Mouse (Mus musculus) lung, embryonic 14.5 days (tissue): ENCODE measurements around the gene Dusp7. TPM values are rescaled to one million over a fixed set of nuclear protein-coding genes. Genes with fewer than 3 reads are reported as not detected.
A peak's percentile ranks its signal among the peaks of the same experiment; 100 is the strongest.

ENCODE experiments used
- ATAC-seq: fragments of 200-750 bp; cut with Nextera tagmentation; 2 replicates; pipeline ENCODE4 v1.8.0; 2017; ENCODE audit warnings: mild to moderate bottlenecking, moderate TSS enrichment, moderate library complexity; ENCODE audit not compliant: insufficient read depth
- DNase-seq: peaks from one replicate; pipeline ENCODE4 v3.0.0-alpha.2; 2015
- H3K27ac ChIP-seq: fragments of 300-500 bp; sonication (generic); 2 replicates; pipeline ENCODE4 v1.5.1; 2014; ENCODE audit warnings: low read depth, mild to moderate bottlenecking, moderate library complexity
- H3K27me3 ChIP-seq: fragments of 300-500 bp; sonication (generic); 2 replicates; pipeline ENCODE4 v1.6.1; 2014; ENCODE audit warnings: low read length, control low read depth; ENCODE audit not compliant: insufficient read depth
- H3K36me3 ChIP-seq: fragments of 300-500 bp; sonication (generic); 2 replicates; pipeline ENCODE4 v1.6.1; 2014; ENCODE audit warnings: control low read depth; ENCODE audit not compliant: insufficient read depth
- H3K4me1 ChIP-seq: fragments of 300-500 bp; sonication (generic); 2 replicates; pipeline ENCODE4 v1.6.1; 2014; ENCODE audit warnings: antibody characterized with exemption, control low read depth; ENCODE audit not compliant: insufficient read depth
- H3K4me2 ChIP-seq: fragments of 300-500 bp; sonication (generic); 2 replicates; pipeline ENCODE4 v1.6.1; 2014; ENCODE audit warnings: mild to moderate bottlenecking
- H3K4me3 ChIP-seq: fragments of 300-500 bp; sonication (generic); 2 replicates; pipeline ENCODE4 v1.5.1; 2014; ENCODE audit warnings: low read depth, low read length
- H3K9ac ChIP-seq: fragments of 300-500 bp; sonication (generic); 2 replicates; pipeline ENCODE4 v1.6.1; 2014
- H3K9me3 ChIP-seq: fragments of 300-500 bp; sonication (generic); 2 replicates; pipeline ENCODE4 v1.6.1; 2016; ENCODE audit warnings: low read depth, low read length, control low read depth
- CTCF ChIP-seq: IDR thresholded peaks from 2 replicates; pipeline ENCODE4 v1.5.1; 2016; ENCODE audit warnings: antibody characterized with exemption, low read depth
- WGBS: fragments of 180-500 bp; shearing (Covaris S2); extraction: QIAGEN DNeasy Blood & Tissue Kit; methylation state at CpG from one replicate; pipeline ENCODE4 v1.1.7; 2014; 5-methylcytosine and 5-hydroxymethylcytosine counted together
- polyA plus RNA-seq: library from polyadenylated mRNA; unstranded; fragments of >200 nt; fragmentation: Nextera tagmentation; extraction: Ambion mirVana; gene quantifications from 2 replicates; pipeline ENCODE4 v1.2.1, GENCODE M21; 2014

The Dusp7 gene
- polyA plus RNA-seq, 1 experiment from 2014 or later = 27.3 TPM

- Histone ChIP-seq H3K4me3 (peak overlapping the region; percentile 85), H3K4me2 (peak overlapping the region; percentile 99), H3K27me3 (no peaks in the 10 kb centered on the region), H3K27ac (peak overlapping the region; percentile 95; the same call in 1 of the 2 replicates), H3K9ac (peak overlapping the region; percentile 87), H3K36me3 (peaks cover 42% of the 10 kb centered on the region), H3K4me1 (peaks cover 22% of the 10 kb centered on the region), H3K9me3 (no peaks in the 10 kb centered on the region)
- no peak for TF ChIP-seq CTCF
- DNase-seq (no peak), ATAC-seq (no peak)
- 6% methylated on average over 11 of the region's 11 CpGs for WGBS
These were observed 1.5 kb downstream of the Dusp7 start for GRCm38 (mm10) chr9:106369801-106370485.

DNA sequence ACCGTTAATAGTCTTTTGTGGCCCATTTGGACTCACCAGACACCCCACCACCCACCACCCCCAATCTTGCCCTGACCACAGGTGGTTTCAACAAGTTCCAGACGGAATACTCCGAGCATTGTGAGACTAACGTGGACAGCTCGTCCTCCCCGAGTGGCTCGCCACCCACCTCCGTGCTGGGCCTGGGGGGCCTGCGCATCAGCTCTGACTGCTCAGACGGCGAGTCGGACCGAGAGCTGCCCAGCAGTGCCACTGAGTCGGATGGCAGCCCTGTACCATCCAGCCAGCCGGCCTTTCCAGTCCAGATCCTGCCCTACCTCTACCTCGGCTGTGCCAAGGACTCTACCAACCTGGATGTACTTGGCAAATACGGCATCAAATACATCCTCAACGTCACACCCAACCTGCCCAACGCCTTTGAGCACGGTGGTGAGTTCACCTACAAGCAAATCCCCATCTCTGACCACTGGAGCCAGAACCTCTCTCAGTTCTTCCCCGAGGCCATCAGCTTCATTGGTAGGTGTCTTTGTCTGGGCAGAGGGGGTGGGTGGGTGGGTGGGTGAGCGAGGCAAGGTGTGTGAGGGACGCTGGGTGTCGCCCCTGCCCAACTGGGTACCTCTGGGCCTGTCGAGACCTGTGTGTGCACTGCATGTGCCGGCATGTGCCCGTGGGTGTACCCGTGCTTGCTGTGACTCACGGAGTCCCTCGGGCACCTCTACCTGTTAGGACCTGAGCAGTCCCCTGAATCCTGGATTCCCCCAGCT, 2.4 kb downstream of the Dusp7 start:
- H3K36me3 ChIP-seq = peaks cover 49% of the 10 kb centered on the region
- DNase-seq (no peak), ATAC-seq (no peak)
- no peaks in the 10 kb centered on the region for H3K9me3 ChIP-seq
- WGBS = 76% methylated on average over 30 of the region's 30 CpGs
- H3K4me1 ChIP-seq = peaks cover 22% of the 10 kb centered on the region
- no peak for TF ChIP-seq CTCF
- H3K4me3 ChIP-seq = peak overlapping the region; percentile 85
- H3K27me3 ChIP-seq = no peaks in the 10 kb centered on the region
- peak overlapping the region; percentile 59 for H3K27ac ChIP-seq
- H3K9ac ChIP-seq = peak overlapping the region; percentile 34; the same call in 1 of the 2 replicates
- peak overlapping the region; percentile 99 for H3K4me2 ChIP-seq

GRCm38 (mm10) chr9:106371384-106371671, 2.9 kb downstream of the Dusp7 start:
- Histone ChIP-seq H3K9me3 (no peaks in the 10 kb centered on the region), H3K4me1 (peaks cover 20% of the 10 kb centered on the region), H3K4me2 (peak overlapping the region; percentile 99), H3K36me3 (peaks cover 50% of the 10 kb centered on the region), H3K4me3 (peak overlapping the region; percentile 85; the same call in 1 of the 2 replicates), H3K9ac (no peak overlapping the region), H3K27me3 (no peaks in the 10 kb centered on the region), H3K27ac (peak overlapping the region; percentile 59; the same call in 1 of the 2 replicates)
- ATAC-seq = no peak
- 46% methylated on average over 6 of the region's 6 CpGs for WGBS
- no peak for DNase-seq
- no peak for TF ChIP-seq CTCF

- Histone ChIP-seq H3K9me3 (no peaks in the 10 kb centered on the region), H3K36me3 (peaks cover 51% of the 10 kb centered on the region), H3K4me2 (peak overlapping the region; percentile 99), H3K9ac (peak overlapping the region; percentile 13; the same call in 1 of the 2 replicates), H3K27me3 (no peaks in the 10 kb centered on the region), H3K27ac (peak overlapping the region; percentile 59; the same call in 1 of the 2 replicates), H3K4me3 (peak overlapping the region; percentile 85), H3K4me1 (peaks cover 15% of the 10 kb centered on the region)
- WGBS = 17% methylated on average over 6 of the region's 6 CpGs
- no peak for TF ChIP-seq CTCF
- ATAC-seq (no peak), DNase-seq (peak; percentile 79)
These were observed 3.3 kb downstream of the Dusp7 start for GRCm38 (mm10) chr9:106371776-106372175.

DNA sequence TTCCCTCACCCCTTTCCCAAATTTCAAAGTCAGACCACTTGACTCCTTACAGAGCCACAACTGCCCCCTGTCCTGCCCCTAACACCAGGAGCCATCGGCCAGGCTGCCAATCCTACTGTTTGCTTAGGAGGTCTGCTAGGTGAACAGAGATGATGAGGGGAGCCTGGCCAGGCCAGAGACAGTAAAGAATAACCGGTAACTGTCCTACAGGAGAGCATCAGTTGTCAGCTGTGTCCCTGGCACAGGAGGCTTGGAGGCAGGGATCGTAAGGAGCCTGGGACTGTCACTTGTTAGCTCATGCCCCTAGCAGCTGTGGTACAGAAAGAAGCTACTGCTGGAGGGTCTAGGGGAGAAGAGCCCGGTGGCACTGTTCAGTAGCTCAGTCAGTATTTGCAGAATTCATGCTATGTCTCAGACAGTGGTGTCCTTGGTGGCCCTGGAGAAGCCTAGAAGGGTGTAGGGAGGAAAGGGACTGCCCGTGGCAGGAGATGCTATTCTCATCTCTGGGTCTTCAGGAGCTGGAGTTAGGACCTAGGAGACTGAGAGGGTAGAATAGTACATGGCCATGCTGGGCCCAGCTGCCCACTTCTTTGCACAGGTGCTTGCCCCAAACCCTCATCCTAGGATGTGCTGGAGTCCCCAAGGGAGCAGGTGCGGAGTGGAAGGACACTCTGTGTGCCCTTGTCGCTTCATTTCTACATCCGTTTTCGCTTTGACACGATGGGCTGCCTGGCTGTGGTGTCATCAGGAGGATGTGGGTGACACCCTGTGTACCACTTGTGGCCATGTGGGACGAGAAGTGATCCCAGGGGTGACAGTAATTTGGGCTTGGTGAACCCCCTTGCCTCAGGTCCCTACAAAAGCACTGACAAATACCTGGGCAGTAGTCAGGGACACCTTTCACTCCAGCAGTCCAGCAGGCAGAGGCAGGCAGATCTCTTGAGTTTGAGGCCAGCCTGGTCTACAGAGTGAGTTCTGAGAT, 4.3 kb downstream of the Dusp7 start:
- 85% methylated on average over 11 of the region's 11 CpGs for WGBS
- 0 out of 2 replicates have a peak overlapping the region, but pooled peaks have one; percentile 85 for H3K4me3 ChIP-seq
- H3K36me3 ChIP-seq = peaks cover 60% of the 10 kb centered on the region
- peak overlapping the region; percentile 13; the same call in 1 of the 2 replicates for H3K9ac ChIP-seq
- no peak for TF ChIP-seq CTCF
- no peak for DNase-seq
- no peaks in the 10 kb centered on the region for H3K27me3 ChIP-seq
- H3K4me2 ChIP-seq = peak overlapping the region; percentile 99
- H3K27ac ChIP-seq = no peak overlapping the region
- no peak for ATAC-seq
- H3K4me1 ChIP-seq = peaks cover 15% of the 10 kb centered on the region
- no peaks in the 10 kb centered on the region for H3K9me3 ChIP-seq

GRCm38 (mm10) chr9:106373973-106374372, 5.5 kb downstream of the Dusp7 start:
- Histone ChIP-seq H3K9me3 (no peaks in the 10 kb centered on the region), H3K27me3 (no peaks in the 10 kb centered on the region), H3K9ac (no peak overlapping the region), H3K36me3 (peaks cover 70% of the 10 kb centered on the region), H3K4me1 (peaks cover 15% of the 10 kb centered on the region), H3K4me2 (no peak overlapping the region), H3K4me3 (no peak overlapping the region), H3K27ac (no peak overlapping the region)
- ATAC-seq (no peak), DNase-seq (no peak)
- TF ChIP-seq CTCF = no peak
- 80% methylated on average over 7 of the region's 7 CpGs for WGBS
